Mouse (Mus musculus) intestine, embryonic 14.5 days (tissue): ENCODE data around the gene Ccn1. TPM values are rescaled to one million over a fixed set of nuclear protein-coding genes. Genes with fewer than 3 reads are reported as not detected.

ENCODE experiments used
- ATAC-seq: fragments of 200-750 bp; cut with Nextera tagmentation; replicated peaks from 2 replicates; pipeline ENCODE4 v1.8.0; 2017; ENCODE audit warnings: low read depth, moderate number of reproducible peaks, moderate TSS enrichment, moderate library complexity; ENCODE audit not compliant: low FRiP score, low TSS enrichment
- DNase-seq: peaks from one replicate; pipeline ENCODE4 v3.0.0-alpha.2; 2018; ENCODE audit warnings: low spot score
- H3K27ac ChIP-seq: fragments of 300-500 bp; sonication (generic); 2 replicates; pipeline ENCODE4 v1.5.1; 2014; ENCODE audit warnings: low read depth, mild to moderate bottlenecking, control low read depth
- H3K27me3 ChIP-seq: fragments of 300-500 bp; sonication (generic); replicated peaks from 2 replicates; pipeline ENCODE4 v1.6.1; 2014; ENCODE audit warnings: low read length, control low read depth; ENCODE audit not compliant: control insufficient read depth, insufficient read depth
- H3K36me3 ChIP-seq: fragments of 300-500 bp; sonication (generic); 2 replicates; pipeline ENCODE4 v1.6.1; 2014; ENCODE audit warnings: low read length, control low read depth; ENCODE audit not compliant: control insufficient read depth, insufficient read depth
- H3K4me1 ChIP-seq: fragments of 300-500 bp; sonication (generic); replicated peaks from 2 replicates; pipeline ENCODE4 v1.6.1; 2014; ENCODE audit warnings: low read length, control low read depth, mixed read lengths; ENCODE audit not compliant: control insufficient read depth, insufficient read depth
- H3K4me2 ChIP-seq: fragments of 300-500 bp; sonication (generic); 2 replicates; pipeline ENCODE4 v1.6.1; 2014; ENCODE audit warnings: low read length
- H3K4me3 ChIP-seq: fragments of 300-500 bp; sonication (generic); 2 replicates; pipeline ENCODE4 v1.5.1; 2014; ENCODE audit warnings: low read depth, low read length, control low read depth, mixed read lengths
- H3K9ac ChIP-seq: fragments of 300-500 bp; sonication (generic); 2 replicates; pipeline ENCODE4 v1.6.1; 2014; ENCODE audit warnings: mild to moderate bottlenecking, low read length
- H3K9me3 ChIP-seq: fragments of 300-500 bp; sonication (generic); 2 replicates; pipeline ENCODE4 v1.6.1; 2016; ENCODE audit warnings: low read length, control low read depth; ENCODE audit not compliant: control insufficient read depth
- WGBS: fragments of 180-500 bp; shearing (Covaris S2); extraction: QIAGEN DNeasy Blood & Tissue Kit; methylation state at CpG from one replicate; pipeline ENCODE4 v1.1.7; 2014; 5-methylcytosine and 5-hydroxymethylcytosine counted together
- polyA plus RNA-seq: library from polyadenylated mRNA; unstranded; fragments of >200 nt; fragmentation: Nextera tagmentation; extraction: Ambion mirVana; gene quantifications from 2 replicates; pipeline ENCODE4 v1.2.1, GENCODE M21; 2014

Gene Ccn1
- polyA plus RNA-seq, 1 experiment from 2014 or later, result 34.7 TPM

- Histone ChIP-seq H3K4me1 (peaks cover 12% of the 10 kb centered on the region), H3K4me2 (no peak overlapping the region), H3K27me3 (no peaks in the 10 kb centered on the region), H3K36me3 (no peaks in the 10 kb centered on the region), H3K9me3 (no peaks in the 10 kb centered on the region), H3K4me3 (no peak overlapping the region), H3K9ac (no peak overlapping the region), H3K27ac (peak overlapping the region; percentile 43)
- DNase-seq (peak; percentile 64), ATAC-seq (peak; percentile 89)
- 64% methylated on average over 14 of the region's 14 CpGs for WGBS
Observed at GRCm38 (mm10) chr3:145634002-145634710, 15.6 kb downstream of the Ccn1 start.

- H3K9me3 ChIP-seq, result no peaks in the 10 kb centered on the region
- WGBS, result 13% methylated on average over 6 of the region's 6 CpGs
- no peak overlapping the region for H3K4me3 ChIP-seq
Observed at GRCm38 (mm10) chr3:145632888-145633287, 16.9 kb downstream of the Ccn1 start.

GRCm38 (mm10) chr3:145628643-145629042 is 21.1 kb downstream of the Ccn1 start:
- ATAC-seq, result no peak
- H3K36me3 ChIP-seq, result no peaks in the 10 kb centered on the region
- H3K4me3 ChIP-seq, result no peak overlapping the region

More at GRCm38 (mm10) chr3:145632888-145633287, 16.9 kb downstream of the Ccn1 start:
- 0 out of 2 replicates have a peak, but pooled peaks have one; percentile 18 for ATAC-seq
- no peak overlapping the region for H3K4me2 ChIP-seq
- no peaks in the 10 kb centered on the region for H3K27me3 ChIP-seq
- peaks cover 12% of the 10 kb centered on the region for H3K4me1 ChIP-seq
- no peak overlapping the region for H3K27ac ChIP-seq
- no peak for DNase-seq
- no peaks in the 10 kb centered on the region for H3K36me3 ChIP-seq
- H3K9ac ChIP-seq, result no peak overlapping the region

GRCm38 (mm10) chr3:145627830-145628229 is 22.0 kb downstream of the Ccn1 start:
- Histone ChIP-seq H3K4me2 (no peak overlapping the region), H3K27me3 (no peaks in the 10 kb centered on the region), H3K4me3 (no peak overlapping the region), H3K9ac (no peak overlapping the region), H3K27ac (no peak overlapping the region), H3K36me3 (no peaks in the 10 kb centered on the region), H3K9me3 (no peaks in the 10 kb centered on the region), H3K4me1 (peaks cover 3% of the 10 kb centered on the region; the same call in 1 of the 2 replicates)
- no peak for ATAC-seq
- WGBS, result 85% methylated on average over 3 of the region's 3 CpGs
- DNase-seq, result peak; percentile 53

More at GRCm38 (mm10) chr3:145628643-145629042, 21.1 kb downstream of the Ccn1 start:
- Histone ChIP-seq H3K9ac (no peak overlapping the region), H3K4me1 (peaks cover 10% of the 10 kb centered on the region), H3K27me3 (no peaks in the 10 kb centered on the region), H3K9me3 (no peaks in the 10 kb centered on the region), H3K4me2 (no peak overlapping the region), H3K27ac (no peak overlapping the region)
- DNase-seq, result peak; percentile 50
- 56% methylated on average over 5 of the region's 5 CpGs for WGBS

- 96% methylated on average over 1 of the region's 1 CpGs for WGBS
- Histone ChIP-seq H3K4me1 (no peaks in the 10 kb centered on the region), H3K9me3 (no peaks in the 10 kb centered on the region), H3K9ac (no peak overlapping the region), H3K4me2 (no peak overlapping the region), H3K4me3 (no peak overlapping the region), H3K27ac (no peak overlapping the region), H3K36me3 (no peaks in the 10 kb centered on the region), H3K27me3 (no peaks in the 10 kb centered on the region)
- no peak for DNase-seq
- ATAC-seq, result no peak
Observed at GRCm38 (mm10) chr3:145626063-145626462, 23.7 kb downstream of the Ccn1 start.

- Histone ChIP-seq H3K36me3 (no peaks in the 10 kb centered on the region), H3K4me2 (no peak overlapping the region), H3K4me1 (no peaks in the 10 kb centered on the region), H3K27ac (no peak overlapping the region), H3K4me3 (no peak overlapping the region), H3K9me3 (no peaks in the 10 kb centered on the region), H3K9ac (no peak overlapping the region), H3K27me3 (no peaks in the 10 kb centered on the region)
- no peak for ATAC-seq
- no peak for DNase-seq
- 83% methylated on average over 9 of the region's 9 CpGs for WGBS
Observed at GRCm38 (mm10) chr3:145625546-145625945, 24.2 kb downstream of the Ccn1 start.

- ATAC-seq (no peak), DNase-seq (no peak)
- 80% methylated on average over 4 of the region's 4 CpGs for WGBS
- Histone ChIP-seq H3K4me2 (no peak overlapping the region), H3K4me1 (no peaks in the 10 kb centered on the region), H3K9ac (no peak overlapping the region), H3K4me3 (no peak overlapping the region), H3K36me3 (no peaks in the 10 kb centered on the region), H3K9me3 (no peaks in the 10 kb centered on the region), H3K27ac (no peak overlapping the region), H3K27me3 (no peaks in the 10 kb centered on the region)
Observed at GRCm38 (mm10) chr3:145624786-145625185, 25.0 kb downstream of the Ccn1 start.

GRCm38 (mm10) chr3:145623047-145623446 is 26.7 kb downstream of the Ccn1 start:
- Histone ChIP-seq H3K36me3 (no peaks in the 10 kb centered on the region), H3K4me1 (no peaks in the 10 kb centered on the region), H3K4me2 (no peak overlapping the region), H3K27ac (no peak overlapping the region), H3K27me3 (no peaks in the 10 kb centered on the region), H3K9ac (no peak overlapping the region), H3K9me3 (no peaks in the 10 kb centered on the region), H3K4me3 (no peak overlapping the region)
- no peak for ATAC-seq
- WGBS, result 76% methylated on average over 12 of the region's 12 CpGs
- DNase-seq, result no peak

- H3K9me3 ChIP-seq, result no peaks in the 10 kb centered on the region
- ATAC-seq (no peak), DNase-seq (no peak)
- no peaks in the 10 kb centered on the region for H3K27me3 ChIP-seq
- no peak overlapping the region for H3K9ac ChIP-seq
- no peaks in the 10 kb centered on the region for H3K4me1 ChIP-seq
- no peak overlapping the region for H3K27ac ChIP-seq
- H3K36me3 ChIP-seq, result no peaks in the 10 kb centered on the region
- H3K4me3 ChIP-seq, result no peak overlapping the region
- WGBS, result 68% methylated on average over 4 of the region's 4 CpGs
- H3K4me2 ChIP-seq, result no peak overlapping the region
Observed at GRCm38 (mm10) chr3:145621209-145621608, 28.6 kb downstream of the Ccn1 start.
